ENCODE assay signal across 1 mouse cellular context in genomic region chr9:21030055-21030600, GRCm38 (mm10).
TF ChIP-seq lines count a peak whose summit lies in the region.

No protein-coding gene starts in this region.

TF ChIP-seq in MEL, 35 proteins besides CTCF, POLR2A, EP300 and RAD21 (continued from another document):
- TF ChIP-seq ZMIZ1 (IDR thresholded peaks at IDR 0.05; ENCODE audit: low read depth, low read length) (no peak), MAFK (IDR thresholded peaks at IDR 0.05; ENCODE audit: borderline replicate concordance, low read depth, low read length) (no peak), NRF1 (IDR thresholded peaks at IDR 0.05; ENCODE audit: insufficient read depth, low read depth, low read length, poor library complexity, severe bottlenecking) (no peak), GATA1 (IDR thresholded peaks at IDR 0.05; ENCODE audit: low read depth, low read length) (no peak), SIN3A (IDR thresholded peaks at IDR 0.05; ENCODE audit: low read length) (no peak), CHD1 (IDR thresholded peaks at IDR 0.05; ENCODE audit: low read depth, low read length) (no peak), MYC (IDR thresholded peaks at IDR 0.05; ENCODE audit: low read depth, low read length) (no peak), JUND (IDR thresholded peaks at IDR 0.05; ENCODE audit: low read depth, low read length) (no peak), ELF1 (IDR thresholded peaks at IDR 0.05; ENCODE audit: low read depth, low read length) (no peak), POLR2AphosphoS2 (IDR thresholded peaks at IDR 0.05; ENCODE audit: low read length) (no peak), NELFE (IDR thresholded peaks at IDR 0.05; ENCODE audit: low read depth, low read length) (no peak), MAX (IDR thresholded peaks at IDR 0.05; ENCODE audit: low read length) (no peak), ZNF384 (IDR thresholded peaks at IDR 0.05; ENCODE audit: low read depth, low read length) (no peak)
TF ChIP-seq in MEL: peak in this region for 0.
